Mouse (Mus musculus): Measurements from ENCODE around the gene Nlrx1. TPM values are rescaled to one million over a fixed set of nuclear protein-coding genes. Genes with fewer than 3 reads are reported as not detected.

The Nlrx1 gene
- polyA plus RNA-seq, 1 experiment from 2014 or later = 4.7 TPM

DNA sequence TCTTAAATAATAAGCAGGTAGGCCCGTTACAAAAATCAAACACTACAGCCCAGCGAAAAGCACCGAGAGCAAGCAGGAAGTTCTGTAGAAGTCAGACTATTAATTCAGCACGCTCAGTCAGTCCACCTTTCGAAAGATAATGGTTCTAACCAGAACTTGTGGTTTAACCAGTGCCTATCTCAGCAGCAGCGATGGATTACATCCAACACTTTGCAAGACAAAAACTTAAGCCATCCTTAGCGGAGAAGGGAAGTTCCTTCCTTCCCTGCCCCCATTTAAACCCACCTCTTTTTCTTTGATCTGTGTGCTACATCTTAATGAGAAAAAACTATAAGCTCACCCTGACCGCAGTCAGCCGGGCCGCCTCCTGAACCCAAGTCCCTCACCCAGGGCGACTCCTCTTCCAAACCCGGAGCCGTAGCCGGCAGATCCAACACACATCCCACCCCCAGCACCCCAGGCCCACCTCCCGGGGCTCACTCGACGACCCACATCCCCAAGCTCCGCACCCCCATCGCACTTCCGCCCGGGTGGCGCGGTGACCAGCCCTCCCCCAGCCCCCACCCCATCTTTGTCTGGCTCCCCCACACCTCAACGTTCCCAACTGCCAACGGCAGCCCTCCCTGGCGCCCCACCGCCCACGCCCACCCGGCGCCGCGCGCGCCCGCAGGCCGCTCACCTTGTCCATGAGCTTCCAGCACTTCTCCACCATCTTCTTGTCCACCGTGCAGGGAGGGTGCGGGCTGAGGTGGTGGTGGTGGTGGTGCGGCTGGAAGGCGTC lies 35.2 kb downstream of the Nlrx1 start:
- Histone ChIP-seq H3K36me3 (ENCODE audit: control insufficient read depth, insufficient read depth, low read length) (no peaks in the 10 kb centered on the region), H3K4me2 (ENCODE audit: low read length) (peak overlapping the region; percentile 81), H3K4me1 (ENCODE audit: control insufficient read depth, insufficient read depth, low read depth, low read length) (peaks cover 17% of the 10 kb centered on the region), H3K9me3 (ENCODE audit: control insufficient read depth, low read length) (no peaks in the 10 kb centered on the region), H3K9ac (ENCODE audit: low read depth, low read length) (peak overlapping the region; percentile 97), H3K27ac (ENCODE audit: low read depth, low read length) (peak overlapping the region; percentile 97), H3K4me3 (ENCODE audit: low read length) (peak overlapping the region; percentile 95), H3K27me3 (replicated peaks; ENCODE audit: control insufficient read depth, insufficient read depth, low read length) (no peaks in the 10 kb centered on the region)
- ATAC-seq = peak; percentile 82
- WGBS = under 1% methylated on average over 39 of the region's 40 CpGs

GRCm38 (mm10) chr9:44231609-44232008 lies 36.8 kb downstream of the Nlrx1 start:
- Histone ChIP-seq H3K9me3 (ENCODE audit: control insufficient read depth, low read length) (no peaks in the 10 kb centered on the region), H3K4me3 (ENCODE audit: low read length) (no peak overlapping the region), H3K9ac (ENCODE audit: low read depth, low read length) (no peak overlapping the region), H3K4me1 (ENCODE audit: control insufficient read depth, insufficient read depth, low read depth, low read length) (peaks cover 17% of the 10 kb centered on the region), H3K27me3 (replicated peaks; ENCODE audit: control insufficient read depth, insufficient read depth, low read length) (no peaks in the 10 kb centered on the region), H3K27ac (ENCODE audit: low read depth, low read length) (no peak overlapping the region), H3K36me3 (ENCODE audit: control insufficient read depth, insufficient read depth, low read length) (no peaks in the 10 kb centered on the region), H3K4me2 (ENCODE audit: low read length) (peak overlapping the region; percentile 81)
- no peak for ATAC-seq

DNA sequence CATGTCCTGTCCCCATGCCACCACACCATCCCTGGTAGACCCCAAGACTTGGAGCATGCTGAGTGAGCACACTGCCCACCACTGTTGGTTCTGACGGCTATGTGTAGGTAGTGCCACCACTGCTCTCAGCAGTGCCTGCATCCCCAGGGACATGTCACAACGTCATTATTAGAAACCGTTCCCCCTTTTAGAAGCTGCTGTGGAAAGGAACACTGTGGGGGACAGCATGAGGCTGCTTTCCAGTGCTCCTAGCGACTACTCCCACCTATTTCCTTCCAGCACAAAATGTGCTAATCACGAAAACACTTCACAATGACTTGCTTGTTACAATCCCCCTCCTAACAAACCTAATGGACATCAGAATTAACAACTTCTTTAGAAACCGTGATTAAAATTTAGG lies 42.4 kb downstream of the Nlrx1 start:
- H3K27ac ChIP-seq (ENCODE audit: low read depth, low read length) = no peak overlapping the region
- ATAC-seq = 0 out of 2 replicates have a peak, but pooled peaks have one; percentile 34
- H3K4me1 ChIP-seq (ENCODE audit: control insufficient read depth, insufficient read depth, low read depth, low read length) = peaks cover 7% of the 10 kb centered on the region
- H3K4me2 ChIP-seq (ENCODE audit: low read length) = no peak overlapping the region
- no peaks in the 10 kb centered on the region for H3K9me3 ChIP-seq (ENCODE audit: control insufficient read depth, low read length)
- H3K36me3 ChIP-seq (ENCODE audit: control insufficient read depth, insufficient read depth, low read length) = no peaks in the 10 kb centered on the region
- 43% methylated on average over 6 of the region's 6 CpGs for WGBS
- no peaks in the 10 kb centered on the region for H3K27me3 ChIP-seq (replicated peaks; ENCODE audit: control insufficient read depth, insufficient read depth, low read length)
- H3K9ac ChIP-seq (ENCODE audit: low read depth, low read length) = no peak overlapping the region
- H3K4me3 ChIP-seq (ENCODE audit: low read length) = no peak overlapping the region

DNA sequence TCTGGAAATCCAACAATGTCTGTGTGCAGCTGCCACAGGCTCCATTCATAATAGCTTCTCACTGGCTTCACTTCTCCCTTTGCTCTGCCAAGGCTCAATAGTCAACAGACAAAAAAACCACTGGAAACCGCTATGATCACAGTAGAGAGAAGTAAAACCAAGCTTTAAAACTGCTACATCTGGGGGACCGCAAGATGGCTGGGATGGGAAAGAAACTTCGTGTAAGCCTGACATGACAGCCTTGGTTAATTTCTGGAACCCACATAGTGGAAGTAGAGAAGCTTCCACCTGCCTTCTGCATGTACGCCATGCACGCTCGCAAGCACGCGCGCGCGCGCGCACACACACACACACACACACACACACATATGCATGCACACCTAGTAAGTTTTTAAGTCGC lies 54.9 kb downstream of the Nlrx1 start:
- WGBS = 97% methylated on average over 14 of the region's 14 CpGs
- Histone ChIP-seq H3K36me3 (ENCODE audit: control insufficient read depth, insufficient read depth, low read length) (no peaks in the 10 kb centered on the region), H3K4me3 (ENCODE audit: low read length) (no peak overlapping the region), H3K27me3 (replicated peaks; ENCODE audit: control insufficient read depth, insufficient read depth, low read length) (no peaks in the 10 kb centered on the region), H3K9ac (ENCODE audit: low read depth, low read length) (no peak overlapping the region), H3K4me1 (ENCODE audit: control insufficient read depth, insufficient read depth, low read depth, low read length) (no peaks in the 10 kb centered on the region), H3K27ac (ENCODE audit: low read depth, low read length) (no peak overlapping the region), H3K4me2 (ENCODE audit: low read length) (no peak overlapping the region), H3K9me3 (ENCODE audit: control insufficient read depth, low read length) (no peaks in the 10 kb centered on the region)
- no peak for ATAC-seq

GRCm38 (mm10) chr9:44212406-44212805 lies 56.0 kb downstream of the Nlrx1 start:
- H3K27me3 ChIP-seq (replicated peaks; ENCODE audit: control insufficient read depth, insufficient read depth, low read length) = no peaks in the 10 kb centered on the region
- ATAC-seq = no peak
- no peaks in the 10 kb centered on the region for H3K36me3 ChIP-seq (ENCODE audit: control insufficient read depth, insufficient read depth, low read length)
- H3K9me3 ChIP-seq (ENCODE audit: control insufficient read depth, low read length) = no peaks in the 10 kb centered on the region
- H3K4me2 ChIP-seq (ENCODE audit: low read length) = no peak overlapping the region
- no peaks in the 10 kb centered on the region for H3K4me1 ChIP-seq (ENCODE audit: control insufficient read depth, insufficient read depth, low read depth, low read length)
- H3K27ac ChIP-seq (ENCODE audit: low read depth, low read length) = no peak overlapping the region
- H3K9ac ChIP-seq (ENCODE audit: low read depth, low read length) = no peak overlapping the region
- WGBS = 94% methylated on average over 4 of the region's 4 CpGs
- no peak overlapping the region for H3K4me3 ChIP-seq (ENCODE audit: low read length)

DNA sequence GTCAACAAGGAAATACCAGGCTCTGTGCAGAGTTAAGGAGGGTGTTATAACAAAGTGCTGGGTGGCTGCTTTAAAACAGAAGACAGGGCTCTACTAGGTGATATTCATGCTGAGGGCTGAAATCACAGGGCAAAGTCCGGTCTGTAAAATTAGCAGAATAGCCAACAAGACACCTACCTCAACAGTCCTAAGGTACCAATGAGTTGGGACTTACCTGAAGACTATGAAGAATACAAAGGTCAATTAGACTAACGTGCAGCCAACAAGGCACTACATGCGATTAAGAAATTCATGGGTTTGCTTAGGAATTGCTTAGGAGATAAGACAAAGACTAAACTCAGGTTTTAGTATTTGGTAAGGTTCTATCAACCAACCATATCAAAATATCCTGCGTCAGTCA lies 59.0 kb downstream of the Nlrx1 start:
- WGBS = 100% methylated on average over 4 of the region's 4 CpGs
- no peak overlapping the region for H3K4me3 ChIP-seq (ENCODE audit: low read length)
- H3K4me2 ChIP-seq (ENCODE audit: low read length) = no peak overlapping the region
- no peaks in the 10 kb centered on the region for H3K4me1 ChIP-seq (ENCODE audit: control insufficient read depth, insufficient read depth, low read depth, low read length)
- ATAC-seq = no peak
- no peaks in the 10 kb centered on the region for H3K9me3 ChIP-seq (ENCODE audit: control insufficient read depth, low read length)
- H3K27me3 ChIP-seq (replicated peaks; ENCODE audit: control insufficient read depth, insufficient read depth, low read length) = no peaks in the 10 kb centered on the region
- no peak overlapping the region for H3K9ac ChIP-seq (ENCODE audit: low read depth, low read length)
- H3K36me3 ChIP-seq (ENCODE audit: control insufficient read depth, insufficient read depth, low read length) = no peaks in the 10 kb centered on the region
- no peak overlapping the region for H3K27ac ChIP-seq (ENCODE audit: low read depth, low read length)

GRCm38 (mm10) chr9:44207840-44208239 lies 60.6 kb downstream of the Nlrx1 start:
- Histone ChIP-seq H3K36me3 (ENCODE audit: control insufficient read depth, insufficient read depth, low read length) (no peaks in the 10 kb centered on the region), H3K9me3 (ENCODE audit: control insufficient read depth, low read length) (no peaks in the 10 kb centered on the region), H3K9ac (ENCODE audit: low read depth, low read length) (no peak overlapping the region), H3K27ac (ENCODE audit: low read depth, low read length) (no peak overlapping the region), H3K4me2 (ENCODE audit: low read length) (no peak overlapping the region), H3K4me1 (ENCODE audit: control insufficient read depth, insufficient read depth, low read depth, low read length) (no peaks in the 10 kb centered on the region), H3K4me3 (ENCODE audit: low read length) (no peak overlapping the region), H3K27me3 (replicated peaks; ENCODE audit: control insufficient read depth, insufficient read depth, low read length) (no peaks in the 10 kb centered on the region)
- 94% methylated on average over 2 of the region's 2 CpGs for WGBS
- no peak for ATAC-seq

Other genes starting within 250 kb of the Nlrx1 start
- gene Thy1, start 225.2 kb downstream of the Nlrx1 start, polyA plus RNA-seq (2015; fragmentation: Nextera tagmentation; extraction: Ambion mirVana) = 10.2 and 18.7 TPM in 2 replicates
- 12.8 and 18.6 TPM in 2 replicates for gene Usp2, start 201.6 kb downstream of the Nlrx1 start, polyA plus RNA-seq (2015; fragmentation: Nextera tagmentation; extraction: Ambion mirVana)
- gene Mfrp, start 166.9 kb downstream of the Nlrx1 start, polyA plus RNA-seq (2015; fragmentation: Nextera tagmentation; extraction: Ambion mirVana) = 0.20 and 0.31 TPM in 2 replicates
- 8.5 and 9.5 TPM in 2 replicates for gene C1qtnf5, start 161.4 kb downstream of the Nlrx1 start, polyA plus RNA-seq (2015; fragmentation: Nextera tagmentation; extraction: Ambion mirVana)
- 0.14 and 0.24 TPM in 2 replicates for gene Gm49380, start 155.1 kb downstream of the Nlrx1 start, polyA plus RNA-seq (2015; fragmentation: Nextera tagmentation; extraction: Ambion mirVana)
- 33.0 and 37.8 TPM in 2 replicates for gene Rnf26, start 155.1 kb downstream of the Nlrx1 start, polyA plus RNA-seq (2015; fragmentation: Nextera tagmentation; extraction: Ambion mirVana)
- gene Mcam, start 134.1 kb downstream of the Nlrx1 start, polyA plus RNA-seq (2015; fragmentation: Nextera tagmentation; extraction: Ambion mirVana) = 12.3 and 15.3 TPM in 2 replicates
- gene Cbl, start 34.5 kb downstream of the Nlrx1 start, polyA plus RNA-seq (2015; fragmentation: Nextera tagmentation; extraction: Ambion mirVana) = 17.4 and 20.3 TPM in 2 replicates
- not detected in 2 replicates for gene Ccdc153, start 27.9 kb downstream of the Nlrx1 start, polyA plus RNA-seq (2015; fragmentation: Nextera tagmentation; extraction: Ambion mirVana)
- gene Pdzd3, start 17.1 kb downstream of the Nlrx1 start, polyA plus RNA-seq (2015; fragmentation: Nextera tagmentation; extraction: Ambion mirVana) = 0.38 and 0.40 TPM in 2 replicates
- gene Abcg4, start 20.0 kb upstream of the Nlrx1 start, polyA plus RNA-seq (2015; fragmentation: Nextera tagmentation; extraction: Ambion mirVana) = 33.7 and 36.2 TPM in 2 replicates
- gene Hinfp, start 37.1 kb upstream of the Nlrx1 start, polyA plus RNA-seq (2015; fragmentation: Nextera tagmentation; extraction: Ambion mirVana) = 22.3 and 26.6 TPM in 2 replicates
- gene C2cd2l, start 51.7 kb upstream of the Nlrx1 start, polyA plus RNA-seq (2015; fragmentation: Nextera tagmentation; extraction: Ambion mirVana) = 23.1 and 27.1 TPM in 2 replicates
- 32.5 and 42.6 TPM in 2 replicates for gene Dpagt1, start 57.4 kb upstream of the Nlrx1 start, polyA plus RNA-seq (2015; fragmentation: Nextera tagmentation; extraction: Ambion mirVana)
- 106 and 143 TPM in 2 replicates for gene H2afx, start 66.1 kb upstream of the Nlrx1 start, polyA plus RNA-seq (2015; fragmentation: Nextera tagmentation; extraction: Ambion mirVana)
- 64.0 and 67.4 TPM in 2 replicates for gene Hmbs, start 75.6 kb upstream of the Nlrx1 start, polyA plus RNA-seq (2015; fragmentation: Nextera tagmentation; extraction: Ambion mirVana)
- gene Vps11, start 93.1 kb upstream of the Nlrx1 start, polyA plus RNA-seq (2015; fragmentation: Nextera tagmentation; extraction: Ambion mirVana) = 43.5 and 46.4 TPM in 2 replicates
- gene Hyou1, start 110.9 kb upstream of the Nlrx1 start, polyA plus RNA-seq (2015; fragmentation: Nextera tagmentation; extraction: Ambion mirVana) = 25.3 and 29.0 TPM in 2 replicates
- gene Slc37a4, start 128.3 kb upstream of the Nlrx1 start, polyA plus RNA-seq (2015; fragmentation: Nextera tagmentation; extraction: Ambion mirVana) = 56.8 and 60.2 TPM in 2 replicates
- gene Rps25, start 138.5 kb upstream of the Nlrx1 start, polyA plus RNA-seq (2015; fragmentation: Nextera tagmentation; extraction: Ambion mirVana) = 742 and 834 TPM in 2 replicates
- 293 and 308 TPM in 2 replicates for gene Trappc4, start 139.0 kb upstream of the Nlrx1 start, polyA plus RNA-seq (2015; fragmentation: Nextera tagmentation; extraction: Ambion mirVana)
- 32.3 and 32.4 TPM in 2 replicates for gene Ccdc84, start 150.0 kb upstream of the Nlrx1 start, polyA plus RNA-seq (2015; fragmentation: Nextera tagmentation; extraction: Ambion mirVana)
- gene Foxr1, start 172.5 kb upstream of the Nlrx1 start, polyA plus RNA-seq (2015; fragmentation: Nextera tagmentation; extraction: Ambion mirVana) = not detected in 2 replicates
- gene Upk2, start 186.4 kb upstream of the Nlrx1 start, polyA plus RNA-seq (2015; fragmentation: Nextera tagmentation; extraction: Ambion mirVana) = not detected in 2 replicates
- 9.7 and 11.1 TPM in 2 replicates for gene Bcl9l, start 214.2 kb upstream of the Nlrx1 start, polyA plus RNA-seq (2015; fragmentation: Nextera tagmentation; extraction: Ambion mirVana)